Mouse (Mus musculus): ENCODE data around the gene Auts2.

GRCm38 (mm10) chr5:132445213-132445954 is 97.8 kb downstream of the Auts2 start:
- TF ChIP-seq GATA1 (IDR thresholded peaks at IDR 0.05; ENCODE audit: low read length) (no peak), TAL1 (IDR thresholded peaks at IDR 0.05; ENCODE audit: low read length) (no peak)
